Mouse (Mus musculus) cerebellum, adult 9-11 months (tissue): ENCODE measurements around the gene Akap5.
A peak's percentile ranks its signal among the peaks of the same experiment; 100 is the strongest.

Experiments used
- DNase-seq: peaks from one replicate; pipeline ENCODE4 v3.0.0; 2022

Gene Akap5

GRCm38 (mm10) chr12:76324679-76325431 lies at the start of gene Akap5:
TSS of gene Akap5 (plus strand) at chr12:76324891.
- DNase-seq = peak; percentile 28

- DNase-seq = no peak
These were observed 46.5 kb upstream of the Akap5 start for GRCm38 (mm10) chr12:76278209-76278608.

GRCm38 (mm10) chr12:76280556-76280955 lies 44.1 kb upstream of the Akap5 start:
- DNase-seq = no peak

- no peak for DNase-seq
These were observed 43.5 kb upstream of the Akap5 start for GRCm38 (mm10) chr12:76281111-76281660.

- no peak for DNase-seq
These were observed 42.6 kb upstream of the Akap5 start for GRCm38 (mm10) chr12:76282132-76282531.

GRCm38 (mm10) chr12:76282532-76283173 lies 42.0 kb upstream of the Akap5 start:
- peak; percentile 38 for DNase-seq

- DNase-seq = no peak
These were observed 39.3 kb upstream of the Akap5 start for GRCm38 (mm10) chr12:76285418-76285817.

- DNase-seq = no peak
These were observed 36.7 kb upstream of the Akap5 start for GRCm38 (mm10) chr12:76287986-76288385.

GRCm38 (mm10) chr12:76288494-76288893 lies 36.2 kb upstream of the Akap5 start:
- no peak for DNase-seq

- DNase-seq = no peak
These were observed 35.3 kb upstream of the Akap5 start for GRCm38 (mm10) chr12:76289428-76289827.

- no peak for DNase-seq
These were observed 34.4 kb upstream of the Akap5 start for GRCm38 (mm10) chr12:76290271-76290670.

- peak; percentile 43 for DNase-seq
These were observed 31.5 kb upstream of the Akap5 start for GRCm38 (mm10) chr12:76293192-76293591.

- DNase-seq = no peak
These were observed 26.9 kb upstream of the Akap5 start for GRCm38 (mm10) chr12:76297830-76298229.

- no peak for DNase-seq
These were observed 25.3 kb upstream of the Akap5 start for GRCm38 (mm10) chr12:76299361-76299906.

GRCm38 (mm10) chr12:76300367-76300766 lies 24.3 kb upstream of the Akap5 start:
- no peak for DNase-seq

- peak; percentile 81 for DNase-seq
These were observed 21.2 kb upstream of the Akap5 start for GRCm38 (mm10) chr12:76303474-76303873.

GRCm38 (mm10) chr12:76304199-76304598 lies 20.5 kb upstream of the Akap5 start:
- peak; percentile 55 for DNase-seq

- DNase-seq = no peak
These were observed 19.6 kb upstream of the Akap5 start for GRCm38 (mm10) chr12:76305107-76305506.

- DNase-seq = no peak
These were observed 17.7 kb upstream of the Akap5 start for GRCm38 (mm10) chr12:76306852-76307561.

- no peak for DNase-seq
These were observed 16.7 kb upstream of the Akap5 start for GRCm38 (mm10) chr12:76307964-76308363.

- no peak for DNase-seq
These were observed 16.3 kb upstream of the Akap5 start for GRCm38 (mm10) chr12:76308436-76308835.

- DNase-seq = no peak
These were observed 14.7 kb upstream of the Akap5 start for GRCm38 (mm10) chr12:76310007-76310406.

GRCm38 (mm10) chr12:76310633-76311032 lies 14.1 kb upstream of the Akap5 start:
- no peak for DNase-seq
